Mouse (Mus musculus): Measurements from ENCODE around the gene Dnah7a. TPM values are rescaled to one million over a fixed set of nuclear protein-coding genes. Genes with fewer than 3 reads are reported as not detected.
"Not testable (repeated sequence)": the region's sequence is repeated elsewhere in the genome, so short reads cannot be mapped to it uniquely, and the experiment has no call there.

The Dnah7a gene
- polyA plus RNA-seq, 1 experiment from 2014 or later, result 0.77 TPM

- not testable (repeated sequence) for DNase-seq (ENCODE audit: low spot score); H3K27ac ChIP-seq (ENCODE audit: low read depth); H3K27me3 ChIP-seq (replicated peaks; ENCODE audit: control insufficient read depth, insufficient read depth, low read length); H3K4me2 ChIP-seq (ENCODE audit: low read length); H3K9me3 ChIP-seq (ENCODE audit: control insufficient read depth, low read length); H3K4me1 ChIP-seq (replicated peaks; ENCODE audit: control insufficient read depth, insufficient read depth, low read length); H3K9ac ChIP-seq (ENCODE audit: low read length); H3K36me3 ChIP-seq (ENCODE audit: control insufficient read depth, insufficient read depth, low read length); ATAC-seq (replicated peaks; ENCODE audit: low FRiP score, low TSS enrichment, low read depth); H3K4me3 ChIP-seq (ENCODE audit: low read depth, low read length)
- WGBS, result 87% methylated on average over 1 of the region's 1 CpGs
These were observed 234.5 kb downstream of the Dnah7a start for GRCm38 (mm10) chr1:53472084-53472483.

GRCm38 (mm10) chr1:53467325-53467670, 239.3 kb downstream of the Dnah7a start:
- 74% methylated on average over 2 of the region's 2 CpGs for WGBS
- ATAC-seq (replicated peaks; ENCODE audit: low FRiP score, low TSS enrichment, low read depth) (no peak), DNase-seq (ENCODE audit: low spot score) (no peak)
- Histone ChIP-seq H3K4me2 (ENCODE audit: low read length) (no peak overlapping the region), H3K27ac (ENCODE audit: low read depth) (no peak overlapping the region), H3K9me3 (ENCODE audit: control insufficient read depth, low read length) (no peaks in the 10 kb centered on the region), H3K9ac (ENCODE audit: low read length) (no peak overlapping the region), H3K27me3 (replicated peaks; ENCODE audit: control insufficient read depth, insufficient read depth, low read length) (no peaks in the 10 kb centered on the region), H3K4me1 (replicated peaks; ENCODE audit: control insufficient read depth, insufficient read depth, low read length) (no peaks in the 10 kb centered on the region), H3K36me3 (ENCODE audit: control insufficient read depth, insufficient read depth, low read length) (no peaks in the 10 kb centered on the region), H3K4me3 (ENCODE audit: low read depth, low read length) (no peak overlapping the region)

GRCm38 (mm10) chr1:53466524-53467324, 239.9 kb downstream of the Dnah7a start:
- not testable (repeated sequence) for H3K27ac ChIP-seq (ENCODE audit: low read depth); ATAC-seq (replicated peaks; ENCODE audit: low FRiP score, low TSS enrichment, low read depth); DNase-seq (ENCODE audit: low spot score); H3K4me3 ChIP-seq (ENCODE audit: low read depth, low read length); H3K4me1 ChIP-seq (replicated peaks; ENCODE audit: control insufficient read depth, insufficient read depth, low read length); H3K9me3 ChIP-seq (ENCODE audit: control insufficient read depth, low read length); H3K36me3 ChIP-seq (ENCODE audit: control insufficient read depth, insufficient read depth, low read length); H3K27me3 ChIP-seq (replicated peaks; ENCODE audit: control insufficient read depth, insufficient read depth, low read length); H3K4me2 ChIP-seq (ENCODE audit: low read length); H3K9ac ChIP-seq (ENCODE audit: low read length)
- 86% methylated on average over 4 of the region's 4 CpGs for WGBS

- 66% methylated on average over 3 of the region's 3 CpGs for WGBS
These were observed 267.4 kb downstream of the Dnah7a start for GRCm38 (mm10) chr1:53439173-53439572.

DNA sequence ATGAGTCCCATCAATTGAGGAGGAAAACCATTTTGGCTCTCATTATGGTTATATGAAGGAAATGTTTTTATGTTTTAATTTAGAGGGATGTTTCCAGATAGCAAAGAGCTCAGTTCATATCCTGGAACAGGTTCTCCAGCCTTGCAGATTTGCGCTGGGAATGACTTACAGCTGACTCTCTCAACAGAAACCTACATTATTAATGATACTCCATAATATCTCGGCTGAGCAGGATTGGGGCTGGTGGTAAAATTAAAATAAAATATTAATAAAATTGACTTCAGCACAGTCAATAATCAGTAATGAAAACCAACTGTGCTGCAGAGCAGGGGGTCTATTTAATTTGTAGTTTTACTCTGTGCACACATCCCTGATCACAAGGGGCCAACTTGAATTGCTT, 274.2 kb downstream of the Dnah7a start:
- not testable (repeated sequence) for ATAC-seq (replicated peaks; ENCODE audit: low FRiP score, low TSS enrichment, low read depth); H3K27ac ChIP-seq (ENCODE audit: low read depth); H3K36me3 ChIP-seq (ENCODE audit: control insufficient read depth, insufficient read depth, low read length); H3K4me3 ChIP-seq (ENCODE audit: low read depth, low read length); H3K9ac ChIP-seq (ENCODE audit: low read length); H3K4me2 ChIP-seq (ENCODE audit: low read length); DNase-seq (ENCODE audit: low spot score); H3K4me1 ChIP-seq (replicated peaks; ENCODE audit: control insufficient read depth, insufficient read depth, low read length); H3K9me3 ChIP-seq (ENCODE audit: control insufficient read depth, low read length); H3K27me3 ChIP-seq (replicated peaks; ENCODE audit: control insufficient read depth, insufficient read depth, low read length)
- WGBS, result 78% methylated on average over 2 of the region's 2 CpGs

More at GRCm38 (mm10) chr1:53439173-53439572, 267.4 kb downstream of the Dnah7a start:
- H3K9me3 ChIP-seq (ENCODE audit: control insufficient read depth, low read length); DNase-seq (ENCODE audit: low spot score); H3K36me3 ChIP-seq (ENCODE audit: control insufficient read depth, insufficient read depth, low read length); ATAC-seq (replicated peaks; ENCODE audit: low FRiP score, low TSS enrichment, low read depth); H3K4me1 ChIP-seq (replicated peaks; ENCODE audit: control insufficient read depth, insufficient read depth, low read length); H3K27me3 ChIP-seq (replicated peaks; ENCODE audit: control insufficient read depth, insufficient read depth, low read length); H3K27ac ChIP-seq (ENCODE audit: low read depth); H3K9ac ChIP-seq (ENCODE audit: low read length); H3K4me2 ChIP-seq (ENCODE audit: low read length); H3K4me3 ChIP-seq (ENCODE audit: low read depth, low read length): not testable (repeated sequence)

- ATAC-seq (replicated peaks; ENCODE audit: low FRiP score, low TSS enrichment, low read depth), result no peak
- Histone ChIP-seq H3K4me3 (ENCODE audit: low read depth, low read length) (no peak overlapping the region), H3K36me3 (ENCODE audit: control insufficient read depth, insufficient read depth, low read length) (no peaks in the 10 kb centered on the region), H3K9ac (ENCODE audit: low read length) (no peak overlapping the region), H3K27ac (ENCODE audit: low read depth) (no peak overlapping the region), H3K9me3 (ENCODE audit: control insufficient read depth, low read length) (no peaks in the 10 kb centered on the region), H3K27me3 (replicated peaks; ENCODE audit: control insufficient read depth, insufficient read depth, low read length) (no peaks in the 10 kb centered on the region), H3K4me2 (ENCODE audit: low read length) (no peak overlapping the region), H3K4me1 (replicated peaks; ENCODE audit: control insufficient read depth, insufficient read depth, low read length) (no peaks in the 10 kb centered on the region)
- 27% methylated on average over 3 of the region's 3 CpGs for WGBS
- DNase-seq (ENCODE audit: low spot score), result no peak
These were observed 300.7 kb downstream of the Dnah7a start for GRCm38 (mm10) chr1:53405803-53406325.

GRCm38 (mm10) chr1:53393936-53394760, 312.4 kb downstream of the Dnah7a start:
- not testable (repeated sequence) for H3K9me3 ChIP-seq (ENCODE audit: control insufficient read depth, low read length); H3K4me1 ChIP-seq (replicated peaks; ENCODE audit: control insufficient read depth, insufficient read depth, low read length); H3K27ac ChIP-seq (ENCODE audit: low read depth); H3K36me3 ChIP-seq (ENCODE audit: control insufficient read depth, insufficient read depth, low read length); H3K27me3 ChIP-seq (replicated peaks; ENCODE audit: control insufficient read depth, insufficient read depth, low read length); H3K4me3 ChIP-seq (ENCODE audit: low read depth, low read length); DNase-seq (ENCODE audit: low spot score); ATAC-seq (replicated peaks; ENCODE audit: low FRiP score, low TSS enrichment, low read depth); H3K9ac ChIP-seq (ENCODE audit: low read length)
- peak overlapping the region; percentile 18; the same call in 1 of the 2 replicates for H3K4me2 ChIP-seq (ENCODE audit: low read length)
- WGBS, result 30% methylated on average over 21 of the region's 21 CpGs

DNA sequence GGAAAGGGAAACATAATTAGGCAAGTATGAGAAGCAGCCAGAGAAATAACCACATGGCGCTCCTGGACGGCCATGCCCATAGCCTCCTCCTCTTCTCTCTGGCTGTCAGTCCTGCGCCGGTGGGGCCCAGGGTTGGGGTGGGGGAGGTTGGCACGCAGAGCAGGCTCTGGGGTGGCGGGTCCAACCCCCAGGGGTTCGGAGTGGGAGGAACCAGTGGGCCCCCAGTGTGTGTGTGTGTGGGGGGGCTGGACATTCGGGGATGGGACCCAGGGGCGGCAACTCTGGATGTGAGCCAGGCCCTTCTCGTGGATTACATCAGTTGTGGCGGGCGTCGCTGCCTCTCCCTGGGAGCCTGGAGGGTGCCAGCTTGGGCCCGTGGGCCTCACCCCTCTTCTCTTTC, 317.8 kb downstream of the Dnah7a start:
- no peaks in the 10 kb centered on the region for H3K36me3 ChIP-seq (ENCODE audit: control insufficient read depth, insufficient read depth, low read length)
- no peak for DNase-seq (ENCODE audit: low spot score)
- H3K4me1 ChIP-seq (replicated peaks; ENCODE audit: control insufficient read depth, insufficient read depth, low read length), result no peaks in the 10 kb centered on the region
- no peak overlapping the region for H3K9ac ChIP-seq (ENCODE audit: low read length)
- no peak overlapping the region for H3K27ac ChIP-seq (ENCODE audit: low read depth)
- ATAC-seq (replicated peaks; ENCODE audit: low FRiP score, low TSS enrichment, low read depth), result no peak
- peaks cover 4% of the 10 kb centered on the region; the same call in 1 of the 2 replicates for H3K9me3 ChIP-seq (ENCODE audit: control insufficient read depth, low read length)
- 89% methylated on average over 10 of the region's 14 CpGs for WGBS
- no peak overlapping the region for H3K4me2 ChIP-seq (ENCODE audit: low read length)
- H3K27me3 ChIP-seq (replicated peaks; ENCODE audit: control insufficient read depth, insufficient read depth, low read length), result no peaks in the 10 kb centered on the region
- no peak overlapping the region for H3K4me3 ChIP-seq (ENCODE audit: low read depth, low read length)
